Mouse (Mus musculus): ENCODE measurements at regions not wholly inside any gene's neighbourhood (a gene's known extent, or its start where the extent isn't known, plus 50 kb on each side); places are given as distances from the start of the nearest gene placed in this dataset.

DNA sequence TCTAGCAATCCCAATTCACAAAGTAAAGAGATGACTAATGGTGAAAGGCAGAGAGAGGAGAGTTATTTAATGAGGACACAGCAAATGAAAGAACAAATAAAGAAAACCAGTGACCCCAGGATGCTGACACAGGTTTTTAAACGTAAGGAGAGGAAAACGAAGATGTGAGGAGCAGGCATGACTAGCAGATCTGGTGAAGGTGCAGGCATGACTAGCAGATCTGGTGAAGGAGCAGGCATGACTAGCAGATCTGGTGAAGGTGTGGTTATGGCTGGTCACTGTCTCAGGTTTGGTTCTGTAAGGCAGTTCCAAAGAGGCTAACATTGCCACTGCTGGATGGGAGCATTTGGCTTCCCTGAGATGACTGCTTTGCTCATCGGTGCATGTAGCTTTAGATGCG is 57.0 kb downstream of the Mbl2 start:
- intact Hi-C loops (cut with DNase I): no loop called here
- DNase-seq (ENCODE audit: low spot score): no peak

GRCm38 (mm10) chr19:30295263-30295704 is 62.5 kb downstream of the Mbl2 start:
- intact Hi-C loops (cut with DNase I): no loop called here
- DNase-seq (ENCODE audit: low spot score): no peak

DNA sequence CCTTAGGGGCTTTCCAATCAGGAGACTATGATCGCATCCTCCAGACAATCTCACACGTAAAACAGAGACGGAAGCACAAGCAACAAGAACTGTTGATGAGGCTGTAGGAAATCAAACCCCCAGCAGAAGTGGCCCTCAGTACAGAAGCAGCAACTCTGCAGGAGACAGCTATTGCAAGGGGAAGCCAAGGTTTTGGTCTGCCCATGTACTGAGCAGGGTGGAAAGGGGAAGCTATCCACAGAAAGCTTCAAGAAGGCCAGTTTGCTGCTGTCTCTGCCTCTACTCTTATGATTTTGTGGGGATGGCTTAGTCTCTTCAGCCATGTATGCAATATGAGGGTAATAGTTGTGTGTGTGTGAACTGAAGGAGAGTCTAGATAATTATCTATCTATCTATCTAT is 63.3 kb downstream of the Mbl2 start:
- intact Hi-C loops (cut with DNase I): no loop called here
- DNase-seq (ENCODE audit: low spot score): no peak

DNA sequence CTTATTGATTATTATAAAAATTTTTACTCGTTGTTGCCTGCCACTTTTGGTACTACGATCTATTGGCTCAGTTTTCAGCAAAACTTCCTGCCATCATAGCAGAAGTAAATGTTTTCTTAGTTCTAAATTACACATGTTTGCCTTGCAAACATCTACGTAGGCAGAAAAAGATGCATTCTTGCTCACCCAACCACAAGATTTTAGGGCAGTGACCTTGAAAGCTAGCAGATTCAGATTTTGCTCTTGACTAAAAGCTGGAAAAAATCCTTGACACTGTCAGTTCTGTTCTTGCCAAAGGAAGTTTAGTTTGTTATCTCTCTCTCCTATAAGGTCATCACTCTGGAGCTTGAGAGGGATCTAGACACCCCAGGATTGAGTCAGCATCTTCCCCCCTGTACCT is 66.8 kb downstream of the Mbl2 start:
- DNase-seq (ENCODE audit: low spot score): no peak
- intact Hi-C loops (cut with DNase I): no loop called here

- intact Hi-C loops (cut with DNase I): no loop called here
- DNase-seq (ENCODE audit: low spot score): no peak
Measured at GRCm38 (mm10) chr19:30302281-30302680, 69.5 kb downstream of the Mbl2 start.

GRCm38 (mm10) chr19:30306379-30306778 is 73.6 kb downstream of the Mbl2 start:
- no peak for DNase-seq (ENCODE audit: low spot score)
- intact Hi-C loops (cut with DNase I): no loop called here

GRCm38 (mm10) chr19:30306919-30307318 is 74.2 kb downstream of the Mbl2 start:
- intact Hi-C loops (cut with DNase I): no loop called here

GRCm38 (mm10) chr19:30317314-30317713 is 84.6 kb downstream of the Mbl2 start:
- intact Hi-C loops (cut with DNase I): no loop called here
- no peak for DNase-seq (ENCODE audit: low spot score)

More at GRCm38 (mm10) chr19:30306919-30307318, 74.2 kb downstream of the Mbl2 start:
- no peak for DNase-seq (ENCODE audit: low spot score)

DNA sequence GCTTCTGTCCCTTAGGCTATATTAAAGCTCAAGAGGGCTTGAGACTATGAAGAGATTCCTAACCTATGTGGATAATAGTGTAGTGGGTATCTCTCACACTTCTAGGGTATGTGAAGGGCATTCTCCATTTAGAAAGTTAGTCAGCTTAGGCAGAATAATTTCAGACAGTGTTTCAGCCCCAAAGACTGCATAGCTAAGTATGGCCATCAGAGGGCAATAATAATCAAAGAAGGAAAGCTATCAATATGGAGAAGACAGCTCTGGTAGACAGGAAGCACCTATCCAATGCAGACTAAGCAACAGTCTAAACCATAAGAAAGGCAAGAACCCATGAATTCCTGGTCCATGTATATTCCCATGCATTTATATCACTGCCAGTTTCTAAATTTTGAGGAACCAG is 95.0 kb downstream of the Mbl2 start:
- intact Hi-C loops (cut with DNase I): no loop called here
- DNase-seq (ENCODE audit: low spot score): no peak

DNA sequence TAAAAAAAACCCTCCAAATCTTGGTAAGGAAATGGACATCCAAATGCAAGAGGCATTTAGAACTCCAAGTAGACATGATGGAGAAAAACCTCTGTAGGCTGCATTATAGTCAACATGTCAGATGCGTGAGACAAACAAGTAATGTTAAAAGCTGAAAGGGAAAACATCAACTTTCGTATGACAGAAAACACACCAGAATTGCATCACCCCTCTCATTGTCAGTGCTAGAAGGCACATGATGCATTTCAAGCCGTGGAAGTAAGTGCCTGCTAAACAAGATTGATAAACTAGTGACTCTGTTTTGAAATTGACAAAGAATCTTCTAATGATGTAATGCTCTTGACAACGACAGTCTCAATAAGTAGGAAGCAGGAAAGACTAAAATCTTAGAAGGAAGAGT is 96.1 kb downstream of the Mbl2 start:
- intact Hi-C loops (cut with DNase I): no loop called here
- no peak for DNase-seq (ENCODE audit: low spot score)

GRCm38 (mm10) chr19:30330792-30331191 is 98.0 kb downstream of the Mbl2 start:
- intact Hi-C loops (cut with DNase I): no loop called here
- DNase-seq (ENCODE audit: low spot score): no peak

GRCm38 (mm10) chr19:30331850-30332249 is 99.1 kb downstream of the Mbl2 start:
- intact Hi-C loops (cut with DNase I): no loop called here
- DNase-seq (ENCODE audit: low spot score): no peak

GRCm38 (mm10) chr19:30344401-30344800 is 111.7 kb downstream of the Mbl2 start:
- intact Hi-C loops (cut with DNase I): no loop called here

GRCm38 (mm10) chr19:30348924-30349323 is 116.2 kb downstream of the Mbl2 start:
- intact Hi-C loops (cut with DNase I): no loop called here
- no peak for DNase-seq (ENCODE audit: low spot score)

More at GRCm38 (mm10) chr19:30344401-30344800, 111.7 kb downstream of the Mbl2 start:
- no peak for DNase-seq (ENCODE audit: low spot score)

GRCm38 (mm10) chr19:30354981-30355380 is 122.2 kb downstream of the Mbl2 start:
- intact Hi-C loops (cut with DNase I): no loop called here
- DNase-seq (ENCODE audit: low spot score): no peak

DNA sequence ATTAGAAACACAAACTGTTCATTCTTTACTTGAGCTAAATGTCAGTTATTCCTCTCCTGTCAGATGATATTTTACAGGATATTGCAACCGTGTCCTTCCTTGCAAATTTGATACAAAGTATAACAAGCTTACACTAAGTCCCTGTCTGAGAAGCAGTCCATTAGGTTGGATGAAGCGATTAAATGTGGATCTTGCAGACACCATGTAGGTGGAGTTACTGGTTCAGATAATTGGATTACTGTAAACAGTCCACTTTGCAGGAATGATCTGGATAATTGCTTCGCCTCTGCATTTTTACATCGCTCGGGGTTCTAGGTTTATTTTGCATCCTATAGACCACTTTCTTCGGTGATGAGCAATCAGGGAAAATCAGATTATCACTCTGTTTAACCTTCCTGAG is 126.2 kb downstream of the Mbl2 start:
- no peak for DNase-seq (ENCODE audit: low spot score)
- intact Hi-C loops (cut with DNase I): no loop called here

- DNase-seq (ENCODE audit: low spot score): no peak
- intact Hi-C loops (cut with DNase I): no loop called here
Measured at GRCm38 (mm10) chr19:30371901-30372300, 139.2 kb downstream of the Mbl2 start.

DNA sequence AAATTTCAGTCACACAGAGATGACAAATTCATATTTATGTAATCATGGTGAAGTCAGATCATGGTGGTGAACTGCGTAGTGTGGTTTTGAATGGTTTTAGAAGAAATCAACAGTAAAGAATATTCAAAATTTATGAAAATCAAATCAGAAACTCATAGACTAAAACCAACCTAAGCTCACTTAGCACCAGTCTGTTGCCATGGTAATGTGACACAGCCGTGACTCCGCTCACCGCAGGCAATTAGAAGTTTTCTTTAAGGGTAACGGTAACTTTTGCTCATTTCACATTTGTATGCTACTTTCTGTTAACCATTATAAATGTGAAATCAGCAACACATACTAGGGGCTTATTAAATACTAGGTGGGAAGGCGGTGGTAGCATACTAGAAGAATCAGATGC is 147.0 kb downstream of the Mbl2 start:
- intact Hi-C loops (cut with DNase I): no loop called here
- DNase-seq (ENCODE audit: low spot score): no peak

- DNase-seq (ENCODE audit: low spot score): no peak
- intact Hi-C loops (cut with DNase I): no loop called here
Measured at GRCm38 (mm10) chr19:30380515-30381206, 147.9 kb downstream of the Mbl2 start.

DNA sequence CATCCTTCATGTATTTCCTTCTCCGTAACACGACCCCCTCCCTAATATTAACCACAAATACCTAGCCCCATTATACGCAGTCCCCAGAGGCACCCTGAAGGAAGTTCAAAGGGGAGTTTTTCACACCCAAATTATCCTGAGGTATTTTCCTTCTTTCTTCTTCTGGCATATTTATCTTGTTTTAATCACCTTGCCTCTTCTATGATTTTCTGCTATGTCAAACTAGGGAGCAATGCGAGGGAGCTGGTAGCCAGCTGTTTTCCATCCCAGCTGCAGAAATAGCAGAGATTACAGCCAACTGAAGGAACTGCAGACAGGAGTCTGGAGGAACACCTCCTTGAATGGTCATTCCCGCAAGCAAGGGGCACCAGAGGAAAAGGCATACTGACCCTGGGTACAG is 155.7 kb downstream of the Dkk1 start:
- intact Hi-C loops (cut with DNase I): no loop called here
- DNase-seq (ENCODE audit: low spot score): no peak

- DNase-seq (ENCODE audit: low spot score): no peak
- intact Hi-C loops (cut with DNase I): no loop called here
Measured at GRCm38 (mm10) chr19:30406943-30407342, 142.5 kb downstream of the Dkk1 start.

- intact Hi-C loops (cut with DNase I): no loop called here
- no peak for DNase-seq (ENCODE audit: low spot score)
Measured at GRCm38 (mm10) chr19:30419556-30420280, 129.7 kb downstream of the Dkk1 start.

Data from heart, postnatal 25 days (tissue).